Mouse (Mus musculus): Measurements from ENCODE around the gene Lcmt1. TPM values are rescaled to one million over a fixed set of nuclear protein-coding genes. Genes with fewer than 3 reads are reported as not detected.

Gene Lcmt1
- polyA plus RNA-seq, 1 experiment from 2014 or later, result 60.6 TPM

GRCm38 (mm10) chr7:123336322-123336721, 33.3 kb upstream of the Lcmt1 start:
- ATAC-seq (replicated peaks; ENCODE audit: low FRiP score), result no peak
- H3K9ac ChIP-seq (ENCODE audit: low read length), result no peak overlapping the region
- no peaks in the 10 kb centered on the region for H3K27me3 ChIP-seq (ENCODE audit: control insufficient read depth, insufficient read depth, low read length)
- 45% methylated on average over 1 of the region's 1 CpGs for WGBS
- H3K36me3 ChIP-seq (ENCODE audit: control insufficient read depth, insufficient read depth, low read length), result no peaks in the 10 kb centered on the region
- H3K9me3 ChIP-seq (ENCODE audit: control insufficient read depth, low read length), result no peaks in the 10 kb centered on the region
- no peak for DNase-seq (ENCODE audit: low spot score)
- H3K4me2 ChIP-seq (ENCODE audit: low read depth, low read length, severe bottlenecking), result no peak overlapping the region
- H3K27ac ChIP-seq (ENCODE audit: low read depth, low read length), result no peak overlapping the region
- peaks cover 6% of the 10 kb centered on the region; the same call in 1 of the 2 replicates for H3K4me1 ChIP-seq (replicated peaks; ENCODE audit: control insufficient read depth, insufficient read depth, low read length)
- H3K4me3 ChIP-seq (ENCODE audit: low read depth, low read length), result no peak overlapping the region

- no peak for ATAC-seq (replicated peaks; ENCODE audit: low FRiP score)
- Histone ChIP-seq H3K4me3 (ENCODE audit: low read depth, low read length) (no peak overlapping the region), H3K27me3 (ENCODE audit: control insufficient read depth, insufficient read depth, low read length) (no peaks in the 10 kb centered on the region), H3K4me2 (ENCODE audit: low read depth, low read length, severe bottlenecking) (no peak overlapping the region), H3K27ac (ENCODE audit: low read depth, low read length) (no peak overlapping the region), H3K4me1 (replicated peaks; ENCODE audit: control insufficient read depth, insufficient read depth, low read length) (peaks cover 11% of the 10 kb centered on the region; the same call in 1 of the 2 replicates), H3K36me3 (ENCODE audit: control insufficient read depth, insufficient read depth, low read length) (no peaks in the 10 kb centered on the region), H3K9me3 (ENCODE audit: control insufficient read depth, low read length) (no peaks in the 10 kb centered on the region), H3K9ac (ENCODE audit: low read length) (no peak overlapping the region)
- 54% methylated on average over 8 of the region's 8 CpGs for WGBS
- no peak for DNase-seq (ENCODE audit: low spot score)
Measured at GRCm38 (mm10) chr7:123338351-123338750, 31.2 kb upstream of the Lcmt1 start.

- Histone ChIP-seq H3K36me3 (ENCODE audit: control insufficient read depth, insufficient read depth, low read length) (no peaks in the 10 kb centered on the region), H3K4me1 (replicated peaks; ENCODE audit: control insufficient read depth, insufficient read depth, low read length) (peaks cover 11% of the 10 kb centered on the region; the same call in 1 of the 2 replicates), H3K4me3 (ENCODE audit: low read depth, low read length) (no peak overlapping the region), H3K4me2 (ENCODE audit: low read depth, low read length, severe bottlenecking) (no peak overlapping the region), H3K27ac (ENCODE audit: low read depth, low read length) (no peak overlapping the region), H3K27me3 (ENCODE audit: control insufficient read depth, insufficient read depth, low read length) (no peaks in the 10 kb centered on the region), H3K9ac (ENCODE audit: low read length) (no peak overlapping the region), H3K9me3 (ENCODE audit: control insufficient read depth, low read length) (no peaks in the 10 kb centered on the region)
- 56% methylated on average over 5 of the region's 5 CpGs for WGBS
- no peak for ATAC-seq (replicated peaks; ENCODE audit: low FRiP score)
- no peak for DNase-seq (ENCODE audit: low spot score)
Measured at GRCm38 (mm10) chr7:123341896-123342295, 27.7 kb upstream of the Lcmt1 start.

GRCm38 (mm10) chr7:123344079-123344780, 25.4 kb upstream of the Lcmt1 start:
- H3K9me3 ChIP-seq (ENCODE audit: control insufficient read depth, low read length), result no peaks in the 10 kb centered on the region
- DNase-seq (ENCODE audit: low spot score) (no peak), ATAC-seq (replicated peaks; ENCODE audit: low FRiP score) (no peak)
- no peaks in the 10 kb centered on the region for H3K27me3 ChIP-seq (ENCODE audit: control insufficient read depth, insufficient read depth, low read length)
- H3K4me3 ChIP-seq (ENCODE audit: low read depth, low read length), result no peak overlapping the region
- no peak overlapping the region for H3K4me2 ChIP-seq (ENCODE audit: low read depth, low read length, severe bottlenecking)
- peaks cover 11% of the 10 kb centered on the region; the same call in 1 of the 2 replicates for H3K4me1 ChIP-seq (replicated peaks; ENCODE audit: control insufficient read depth, insufficient read depth, low read length)
- H3K27ac ChIP-seq (ENCODE audit: low read depth, low read length), result no peak overlapping the region
- WGBS, result 93% methylated on average over 5 of the region's 5 CpGs
- no peak overlapping the region for H3K9ac ChIP-seq (ENCODE audit: low read length)
- H3K36me3 ChIP-seq (ENCODE audit: control insufficient read depth, insufficient read depth, low read length), result no peaks in the 10 kb centered on the region

- Histone ChIP-seq H3K9ac (ENCODE audit: low read length) (no peak overlapping the region), H3K27me3 (ENCODE audit: control insufficient read depth, insufficient read depth, low read length) (no peaks in the 10 kb centered on the region), H3K9me3 (ENCODE audit: control insufficient read depth, low read length) (no peaks in the 10 kb centered on the region), H3K27ac (ENCODE audit: low read depth, low read length) (no peak overlapping the region), H3K4me3 (ENCODE audit: low read depth, low read length) (no peak overlapping the region), H3K4me1 (replicated peaks; ENCODE audit: control insufficient read depth, insufficient read depth, low read length) (peaks cover 11% of the 10 kb centered on the region; the same call in 1 of the 2 replicates), H3K4me2 (ENCODE audit: low read depth, low read length, severe bottlenecking) (no peak overlapping the region), H3K36me3 (ENCODE audit: control insufficient read depth, insufficient read depth, low read length) (no peaks in the 10 kb centered on the region)
- ATAC-seq (replicated peaks; ENCODE audit: low FRiP score), result no peak
- DNase-seq (ENCODE audit: low spot score), result no peak
- 87% methylated on average over 3 of the region's 3 CpGs for WGBS
Measured at GRCm38 (mm10) chr7:123345041-123345544, 24.5 kb upstream of the Lcmt1 start.

GRCm38 (mm10) chr7:123346631-123347290, 22.8 kb upstream of the Lcmt1 start:
- no peak for ATAC-seq (replicated peaks; ENCODE audit: low FRiP score)
- no peak overlapping the region for H3K9ac ChIP-seq (ENCODE audit: low read length)
- H3K27me3 ChIP-seq (ENCODE audit: control insufficient read depth, insufficient read depth, low read length), result no peaks in the 10 kb centered on the region
- H3K4me2 ChIP-seq (ENCODE audit: low read depth, low read length, severe bottlenecking), result no peak overlapping the region
- H3K9me3 ChIP-seq (ENCODE audit: control insufficient read depth, low read length), result no peaks in the 10 kb centered on the region
- no peak overlapping the region for H3K4me3 ChIP-seq (ENCODE audit: low read depth, low read length)
- no peaks in the 10 kb centered on the region for H3K36me3 ChIP-seq (ENCODE audit: control insufficient read depth, insufficient read depth, low read length)
- DNase-seq (ENCODE audit: low spot score), result no peak
- no peak overlapping the region for H3K27ac ChIP-seq (ENCODE audit: low read depth, low read length)
- 0 out of 2 replicates have a peak, but pooled peaks cover 1% of the 10 kb centered on the region for H3K4me1 ChIP-seq (replicated peaks; ENCODE audit: control insufficient read depth, insufficient read depth, low read length)
- WGBS, result 87% methylated on average over 7 of the region's 7 CpGs

GRCm38 (mm10) chr7:123349813-123350212, 19.8 kb upstream of the Lcmt1 start:
- DNase-seq (ENCODE audit: low spot score) (no peak), ATAC-seq (replicated peaks; ENCODE audit: low FRiP score) (no peak)
- Histone ChIP-seq H3K9ac (ENCODE audit: low read length) (no peak overlapping the region), H3K9me3 (ENCODE audit: control insufficient read depth, low read length) (no peaks in the 10 kb centered on the region), H3K27ac (ENCODE audit: low read depth, low read length) (no peak overlapping the region), H3K4me2 (ENCODE audit: low read depth, low read length, severe bottlenecking) (no peak overlapping the region), H3K36me3 (ENCODE audit: control insufficient read depth, insufficient read depth, low read length) (no peaks in the 10 kb centered on the region), H3K4me1 (replicated peaks; ENCODE audit: control insufficient read depth, insufficient read depth, low read length) (no peaks in the 10 kb centered on the region), H3K4me3 (ENCODE audit: low read depth, low read length) (no peak overlapping the region), H3K27me3 (ENCODE audit: control insufficient read depth, insufficient read depth, low read length) (no peaks in the 10 kb centered on the region)
- WGBS, result 76% methylated on average over 11 of the region's 11 CpGs

- Histone ChIP-seq H3K4me2 (ENCODE audit: low read depth, low read length, severe bottlenecking) (no peak overlapping the region), H3K4me3 (ENCODE audit: low read depth, low read length) (no peak overlapping the region), H3K36me3 (ENCODE audit: control insufficient read depth, insufficient read depth, low read length) (no peaks in the 10 kb centered on the region), H3K9me3 (ENCODE audit: control insufficient read depth, low read length) (no peaks in the 10 kb centered on the region), H3K27me3 (ENCODE audit: control insufficient read depth, insufficient read depth, low read length) (no peaks in the 10 kb centered on the region), H3K4me1 (replicated peaks; ENCODE audit: control insufficient read depth, insufficient read depth, low read length) (no peaks in the 10 kb centered on the region), H3K9ac (ENCODE audit: low read length) (no peak overlapping the region), H3K27ac (ENCODE audit: low read depth, low read length) (no peak overlapping the region)
- WGBS, result 75% methylated on average over 2 of the region's 2 CpGs
- DNase-seq (ENCODE audit: low spot score) (no peak), ATAC-seq (replicated peaks; ENCODE audit: low FRiP score) (no peak)
Measured at GRCm38 (mm10) chr7:123350243-123350642, 19.3 kb upstream of the Lcmt1 start.

All from forebrain, embryonic 11.5 days (tissue).